Mouse (Mus musculus): ENCODE data around the gene Erc2. TPM values are rescaled to one million over a fixed set of nuclear protein-coding genes. Genes with fewer than 3 reads are reported as not detected.
A peak's percentile ranks its signal among the peaks of the same experiment; 100 is the strongest.
"Not testable (repeated sequence)": the region's sequence is repeated elsewhere in the genome, so short reads cannot be mapped to it uniquely, and the experiment has no call there.

The Erc2 gene
- 2.4 and 2.7 TPM in 2 replicates for polyA plus RNA-seq (2015; fragmentation: Nextera tagmentation; extraction: Ambion mirVana)

DNA sequence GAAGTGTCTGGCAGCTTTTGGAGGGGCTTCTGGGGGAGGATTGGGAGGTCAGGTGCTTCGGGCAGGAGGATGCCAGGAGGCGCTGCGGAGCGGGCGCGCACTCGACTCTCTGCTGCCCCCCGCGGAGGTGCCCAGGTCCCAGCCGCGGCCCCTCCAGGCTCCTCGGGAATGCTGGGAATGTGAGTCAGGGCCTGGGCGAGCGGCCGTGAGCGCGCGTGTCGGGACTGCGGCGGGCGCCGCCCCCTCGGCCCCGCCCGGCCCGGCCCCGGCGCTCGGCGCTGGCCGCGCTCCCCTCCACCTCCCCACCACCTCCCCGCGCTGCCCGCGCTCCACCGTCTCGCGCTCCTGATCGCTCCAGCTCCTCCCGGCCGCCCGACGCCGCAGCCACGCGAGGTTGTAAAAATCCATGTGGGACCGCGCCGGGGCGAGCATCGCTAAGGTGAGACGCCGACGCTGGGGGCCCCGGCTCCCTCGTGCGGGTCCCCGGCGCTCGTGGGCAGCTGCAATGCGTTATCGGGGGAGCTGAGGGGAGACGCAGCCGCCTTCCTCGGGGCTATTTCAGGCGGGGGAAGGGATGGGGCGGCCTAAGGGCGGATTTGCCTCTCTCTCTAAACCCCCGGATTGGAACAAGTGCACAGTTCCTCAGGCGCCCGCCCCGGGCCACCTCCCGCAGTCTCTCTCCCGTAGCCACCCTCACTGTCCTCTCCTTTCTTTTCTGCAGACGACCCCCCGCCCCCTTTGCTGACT is at the start of gene Erc2:
Erc2 (plus strand) TSS at position 253 of the 747 bp plus-strand sequence.
- Histone ChIP-seq H3K9ac (peak within 1 kb of the TSS; percentile 86), H3K27ac (replicated peaks) (no peak within 1 kb of the TSS; the same call in 1 of the 2 replicates), H3K9me3 (no peaks in the 10 kb centered on the region), H3K27me3 (replicated peaks) (peaks cover 26% of the 10 kb centered on the region), H3K4me3 (peak within 1 kb of the TSS; percentile 81), H3K36me3 (no peaks in the 10 kb centered on the region), H3K4me1 (peaks cover 15% of the 10 kb centered on the region; the same call in 1 of the 2 replicates), H3K4me2 (peak within 1 kb of the TSS; percentile 92)
- ATAC-seq (ENCODE audit: extremely low read depth, insufficient number of reproducible peaks, low FRiP score, low TSS enrichment) = peak; percentile 73
- under 1% methylated on average over 68 of the region's 78 CpGs for WGBS

DNA sequence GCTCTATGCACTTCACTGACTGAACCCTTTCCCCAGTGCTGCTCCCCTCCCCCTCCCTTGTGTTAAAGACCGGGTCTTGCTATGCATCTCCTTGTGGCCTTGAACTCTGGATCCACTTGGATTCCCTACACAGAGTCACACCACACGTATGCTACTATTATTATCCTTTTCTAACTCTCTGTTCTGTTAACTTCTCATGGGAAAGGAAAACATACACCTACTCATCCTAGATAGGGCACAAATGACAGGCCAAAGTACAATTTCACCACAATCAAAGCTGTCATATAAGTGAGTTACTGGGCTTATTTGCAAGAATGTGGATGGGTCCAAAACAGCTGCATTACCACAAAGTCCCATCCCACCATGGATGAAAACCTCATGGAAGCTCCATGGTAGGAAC is 43.8 kb upstream of the Erc2 start:
- ATAC-seq (ENCODE audit: extremely low read depth, insufficient number of reproducible peaks, low FRiP score, low TSS enrichment) = no peak
- Histone ChIP-seq H3K36me3 (no peaks in the 10 kb centered on the region), H3K27ac (replicated peaks) (no peak overlapping the region), H3K4me1 (no peaks in the 10 kb centered on the region), H3K4me2 (no peak overlapping the region), H3K9me3 (peaks cover 10% of the 10 kb centered on the region; the same call in 1 of the 2 replicates), H3K9ac (no peak overlapping the region), H3K4me3 (no peak overlapping the region), H3K27me3 (replicated peaks) (no peaks in the 10 kb centered on the region)
- 68% methylated on average over 2 of the region's 2 CpGs for WGBS

DNA sequence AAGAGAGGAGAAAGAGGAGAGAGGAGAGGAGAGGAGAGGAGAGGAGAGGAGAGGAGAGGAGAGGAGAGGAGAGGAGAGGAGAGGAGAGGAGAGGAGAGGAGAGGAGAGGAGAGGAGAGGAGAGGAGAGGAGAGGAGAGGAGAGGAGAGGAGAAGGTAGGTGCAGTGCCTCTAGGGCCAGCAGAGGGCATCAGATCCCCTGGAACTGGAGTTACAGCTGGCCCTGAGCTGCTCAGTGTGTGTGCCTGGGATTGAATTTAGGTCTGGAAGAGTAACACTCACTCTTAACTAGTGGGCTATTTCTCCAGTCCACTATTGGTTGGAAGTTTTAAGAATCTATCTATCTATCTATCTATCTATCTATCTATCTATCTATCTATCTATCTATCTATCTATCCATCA is 32.6 kb upstream of the Erc2 start:
- H3K27ac ChIP-seq (replicated peaks); H3K4me1 ChIP-seq; H3K9ac ChIP-seq; H3K27me3 ChIP-seq (replicated peaks); H3K36me3 ChIP-seq; ATAC-seq (ENCODE audit: extremely low read depth, insufficient number of reproducible peaks, low FRiP score, low TSS enrichment); H3K4me3 ChIP-seq; H3K4me2 ChIP-seq; H3K9me3 ChIP-seq: not testable (repeated sequence)

DNA sequence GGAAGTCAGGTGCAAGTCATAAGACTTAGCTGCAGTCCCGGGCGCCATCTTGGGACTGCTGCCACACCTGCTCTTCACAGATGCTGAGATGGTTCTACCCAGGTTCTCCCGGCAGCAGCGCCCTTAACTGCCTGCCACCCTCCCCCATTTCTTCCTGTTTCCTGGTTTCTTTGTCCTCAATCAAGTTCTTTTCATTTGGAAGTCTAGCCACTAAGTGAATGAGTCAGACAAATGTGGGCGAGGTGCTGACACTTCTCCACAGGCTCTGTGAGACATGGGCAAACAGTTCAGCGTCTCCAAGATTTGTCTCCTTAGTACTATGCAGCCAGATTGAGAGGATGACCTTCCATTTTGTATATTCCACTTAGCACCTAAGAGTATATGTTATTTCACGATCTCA is 30.1 kb upstream of the Erc2 start:
- no peaks in the 10 kb centered on the region for H3K27me3 ChIP-seq (replicated peaks)
- H3K4me3 ChIP-seq = no peak overlapping the region
- ATAC-seq (ENCODE audit: extremely low read depth, insufficient number of reproducible peaks, low FRiP score, low TSS enrichment) = no peak
- no peak overlapping the region for H3K9ac ChIP-seq
- 72% methylated on average over 7 of the region's 7 CpGs for WGBS
- no peaks in the 10 kb centered on the region for H3K36me3 ChIP-seq
- no peaks in the 10 kb centered on the region for H3K4me1 ChIP-seq
- H3K4me2 ChIP-seq = no peak overlapping the region
- no peak overlapping the region for H3K27ac ChIP-seq (replicated peaks)
- H3K9me3 ChIP-seq = peaks cover 9% of the 10 kb centered on the region; the same call in 1 of the 2 replicates

DNA sequence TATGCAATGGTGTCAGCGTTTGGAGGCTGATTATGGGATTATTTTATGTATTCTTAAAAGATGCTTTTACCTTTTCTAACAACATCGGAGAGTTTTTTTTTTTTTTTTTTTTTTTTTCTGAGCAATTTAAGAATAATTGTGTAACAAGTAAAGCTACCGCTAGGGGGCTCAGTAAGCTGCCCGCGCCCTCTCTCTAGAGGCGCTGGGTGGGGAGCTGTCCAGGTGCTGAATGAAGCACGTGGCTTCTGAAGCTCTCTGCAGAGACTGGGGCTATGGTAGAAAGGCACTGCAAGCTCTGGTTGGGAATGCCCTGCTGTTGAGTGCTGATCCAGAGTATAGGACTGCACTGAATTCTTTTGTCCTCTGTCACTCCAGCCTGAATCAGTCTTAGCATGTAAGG is 26.0 kb upstream of the Erc2 start:
- 5% methylated on average over 7 of the region's 7 CpGs for WGBS
- no peak for ATAC-seq (ENCODE audit: extremely low read depth, insufficient number of reproducible peaks, low FRiP score, low TSS enrichment)
- H3K4me2 ChIP-seq = no peak overlapping the region
- H3K4me3 ChIP-seq = no peak overlapping the region
- H3K4me1 ChIP-seq = no peaks in the 10 kb centered on the region
- H3K9me3 ChIP-seq = peaks cover 9% of the 10 kb centered on the region; the same call in 1 of the 2 replicates
- H3K36me3 ChIP-seq = no peaks in the 10 kb centered on the region
- no peak overlapping the region for H3K27ac ChIP-seq (replicated peaks)
- no peaks in the 10 kb centered on the region for H3K27me3 ChIP-seq (replicated peaks)
- no peak overlapping the region for H3K9ac ChIP-seq

DNA sequence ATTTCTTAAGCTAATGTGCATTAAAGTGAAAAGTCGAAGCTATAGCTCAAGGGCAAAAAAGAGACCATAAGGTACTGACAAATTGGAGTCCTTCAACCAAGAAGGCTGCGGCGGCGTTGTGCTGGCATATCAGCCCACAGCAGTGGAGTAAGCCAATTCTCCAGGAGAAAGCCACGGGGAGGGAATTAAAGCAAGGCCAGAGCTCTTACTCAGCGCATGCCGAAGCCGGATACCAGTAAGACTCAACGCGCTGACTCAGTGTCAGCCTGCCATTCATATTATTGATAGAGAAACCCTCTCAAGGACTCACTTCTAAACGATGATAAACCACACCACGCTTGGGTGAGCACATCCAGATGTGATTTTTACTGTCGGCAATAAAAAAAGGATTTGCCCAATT is 20.1 kb upstream of the Erc2 start:
- no peak overlapping the region for H3K27ac ChIP-seq (replicated peaks)
- H3K9me3 ChIP-seq = no peaks in the 10 kb centered on the region
- no peak for ATAC-seq (ENCODE audit: extremely low read depth, insufficient number of reproducible peaks, low FRiP score, low TSS enrichment)
- no peaks in the 10 kb centered on the region for H3K36me3 ChIP-seq
- no peaks in the 10 kb centered on the region for H3K4me1 ChIP-seq
- 62% methylated on average over 13 of the region's 13 CpGs for WGBS
- H3K4me3 ChIP-seq = no peak overlapping the region
- no peaks in the 10 kb centered on the region for H3K27me3 ChIP-seq (replicated peaks)
- H3K4me2 ChIP-seq = no peak overlapping the region
- H3K9ac ChIP-seq = no peak overlapping the region

DNA sequence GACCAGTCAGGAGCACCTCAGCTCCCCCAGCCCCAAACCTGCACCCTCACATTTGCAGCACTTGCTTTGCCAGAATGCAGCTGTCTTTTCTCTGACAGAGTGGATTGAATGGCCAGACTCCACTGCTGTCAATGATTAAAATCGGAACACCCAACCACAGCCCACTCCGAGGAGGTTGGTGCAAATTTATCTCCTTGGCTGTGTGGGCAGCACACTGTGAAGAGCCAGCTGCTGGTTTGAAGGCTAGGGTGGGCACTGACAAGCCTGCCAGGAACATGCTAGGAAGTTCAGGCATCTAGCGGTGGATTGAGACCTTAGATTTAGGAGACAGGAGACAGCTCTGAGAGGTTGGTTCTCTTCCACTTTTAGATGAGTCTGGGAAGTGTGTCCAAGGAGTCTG is 14.8 kb upstream of the Erc2 start:
- ATAC-seq (ENCODE audit: extremely low read depth, insufficient number of reproducible peaks, low FRiP score, low TSS enrichment) = no peak
- H3K9ac ChIP-seq = no peak overlapping the region
- no peak overlapping the region for H3K4me2 ChIP-seq
- no peak overlapping the region for H3K4me3 ChIP-seq
- H3K4me1 ChIP-seq = no peaks in the 10 kb centered on the region
- WGBS = 67% methylated on average over 3 of the region's 3 CpGs
- H3K36me3 ChIP-seq = no peaks in the 10 kb centered on the region
- H3K9me3 ChIP-seq = 0 out of 2 replicates have a peak, but pooled peaks cover 2% of the 10 kb centered on the region
- no peaks in the 10 kb centered on the region for H3K27me3 ChIP-seq (replicated peaks)
- no peak overlapping the region for H3K27ac ChIP-seq (replicated peaks)

DNA sequence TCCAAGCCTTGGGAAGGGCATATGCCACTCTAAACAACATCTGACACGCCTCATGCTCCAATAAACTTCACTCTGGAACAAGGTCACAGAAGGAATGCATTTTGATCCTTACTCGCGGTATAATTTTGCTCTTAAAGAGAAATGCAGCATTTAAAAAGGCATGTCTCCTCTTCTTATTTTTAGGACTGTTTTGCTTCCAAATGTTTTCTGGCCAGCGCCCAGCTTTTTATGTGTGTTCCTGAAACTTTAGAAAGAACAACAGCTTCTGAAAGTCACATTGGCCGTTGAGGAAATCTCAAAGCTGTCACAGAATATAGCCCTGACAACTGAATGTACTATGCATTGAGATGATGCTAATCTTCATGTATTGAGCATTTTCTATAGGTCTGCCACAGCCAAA is 8.5 kb upstream of the Erc2 start:
- Histone ChIP-seq H3K27ac (replicated peaks) (no peak overlapping the region), H3K27me3 (replicated peaks) (no peaks in the 10 kb centered on the region), H3K4me1 (no peaks in the 10 kb centered on the region), H3K9me3 (0 out of 2 replicates have a peak, but pooled peaks cover 2% of the 10 kb centered on the region), H3K4me2 (no peak overlapping the region), H3K36me3 (no peaks in the 10 kb centered on the region), H3K9ac (no peak overlapping the region), H3K4me3 (no peak overlapping the region)
- no peak for ATAC-seq (ENCODE audit: extremely low read depth, insufficient number of reproducible peaks, low FRiP score, low TSS enrichment)
- 65% methylated on average over 5 of the region's 5 CpGs for WGBS

DNA sequence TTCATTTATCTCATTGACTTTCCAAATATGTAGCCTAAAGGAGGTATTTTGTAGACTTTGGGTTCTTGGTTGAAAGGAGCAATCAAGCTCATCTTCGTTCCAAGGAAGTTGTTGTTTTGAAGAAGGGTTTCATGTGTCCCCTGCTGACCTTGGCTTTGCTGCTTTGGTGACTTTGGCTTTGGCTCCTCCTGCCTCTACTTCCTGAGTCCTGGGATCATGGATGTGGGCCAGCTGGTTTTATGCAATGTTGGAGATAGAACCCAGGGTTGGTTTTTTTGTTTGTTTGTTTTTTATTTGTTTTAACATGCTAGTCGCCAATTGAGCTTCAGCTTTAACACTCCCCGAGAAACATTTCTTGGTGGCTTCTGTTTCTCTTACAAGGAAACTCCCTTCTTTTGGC is 4.9 kb upstream of the Erc2 start:
- H3K27ac ChIP-seq (replicated peaks) = no peak overlapping the region
- H3K36me3 ChIP-seq = no peaks in the 10 kb centered on the region
- H3K9me3 ChIP-seq = no peaks in the 10 kb centered on the region
- no peak overlapping the region for H3K4me2 ChIP-seq
- 0 out of 2 replicates have a peak, but pooled peaks cover 3% of the 10 kb centered on the region for H3K27me3 ChIP-seq (replicated peaks)
- H3K4me3 ChIP-seq = no peak overlapping the region
- no peak for ATAC-seq (ENCODE audit: extremely low read depth, insufficient number of reproducible peaks, low FRiP score, low TSS enrichment)
- WGBS = 69% methylated on average over 3 of the region's 3 CpGs
- H3K9ac ChIP-seq = no peak overlapping the region
- 0 out of 2 replicates have a peak, but pooled peaks cover 4% of the 10 kb centered on the region for H3K4me1 ChIP-seq

DNA sequence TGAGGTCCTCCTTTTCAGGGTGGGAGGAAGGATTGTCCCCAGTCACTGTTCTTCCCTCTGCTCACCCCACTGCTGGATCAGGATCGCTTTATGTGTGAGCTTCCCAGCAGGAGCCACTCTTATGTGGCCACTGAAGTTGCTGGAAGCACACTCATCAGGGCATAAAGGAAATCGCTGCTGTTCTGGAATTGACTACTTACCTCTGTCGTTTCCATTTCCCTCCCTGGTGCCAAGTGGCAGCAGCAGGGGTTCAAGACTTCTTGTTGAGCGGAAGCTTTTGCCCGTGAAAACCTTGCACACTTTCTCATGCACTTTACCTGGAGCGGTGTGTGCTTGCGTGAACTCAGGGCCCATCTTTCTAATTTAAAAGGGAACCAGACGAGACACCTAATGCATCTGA is 652 bp upstream of the Erc2 start:
- H3K9ac ChIP-seq = no peak overlapping the region
- no peaks in the 10 kb centered on the region for H3K36me3 ChIP-seq
- ATAC-seq (ENCODE audit: extremely low read depth, insufficient number of reproducible peaks, low FRiP score, low TSS enrichment) = no peak
- WGBS = 41% methylated on average over 8 of the region's 8 CpGs
- H3K4me2 ChIP-seq = peak overlapping the region; percentile 92
- peaks cover 15% of the 10 kb centered on the region; the same call in 1 of the 2 replicates for H3K4me1 ChIP-seq
- H3K4me3 ChIP-seq = no peak overlapping the region
- H3K9me3 ChIP-seq = no peaks in the 10 kb centered on the region
- peaks cover 26% of the 10 kb centered on the region for H3K27me3 ChIP-seq (replicated peaks)
- H3K27ac ChIP-seq (replicated peaks) = no peak overlapping the region

DNA sequence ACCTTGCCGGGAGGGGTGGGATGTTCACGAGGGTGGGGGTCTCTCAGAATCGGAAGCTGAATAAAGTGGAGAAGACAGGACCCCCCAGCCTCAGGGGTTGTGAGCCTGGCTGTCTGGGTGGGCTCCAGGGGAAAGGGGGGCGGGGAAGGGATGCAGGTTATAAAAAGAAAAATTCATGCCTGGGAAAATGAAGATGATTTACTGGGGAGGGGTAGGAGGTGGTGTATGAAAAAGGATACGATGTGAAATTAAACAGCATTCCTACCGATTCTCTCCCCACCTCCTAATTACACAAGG is 643 bp downstream of the Erc2 start:
- H3K9ac ChIP-seq = peak overlapping the region; percentile 86
- H3K27me3 ChIP-seq (replicated peaks) = peaks cover 26% of the 10 kb centered on the region
- H3K36me3 ChIP-seq = no peaks in the 10 kb centered on the region
- no peak for ATAC-seq (ENCODE audit: extremely low read depth, insufficient number of reproducible peaks, low FRiP score, low TSS enrichment)
- no peaks in the 10 kb centered on the region for H3K9me3 ChIP-seq
- no peak overlapping the region; the same call in 1 of the 2 replicates for H3K27ac ChIP-seq (replicated peaks)
- peak overlapping the region; percentile 81 for H3K4me3 ChIP-seq
- 0% methylated on average over 6 of the region's 6 CpGs for WGBS
- H3K4me2 ChIP-seq = peak overlapping the region; percentile 92
- peaks cover 15% of the 10 kb centered on the region; the same call in 1 of the 2 replicates for H3K4me1 ChIP-seq

DNA sequence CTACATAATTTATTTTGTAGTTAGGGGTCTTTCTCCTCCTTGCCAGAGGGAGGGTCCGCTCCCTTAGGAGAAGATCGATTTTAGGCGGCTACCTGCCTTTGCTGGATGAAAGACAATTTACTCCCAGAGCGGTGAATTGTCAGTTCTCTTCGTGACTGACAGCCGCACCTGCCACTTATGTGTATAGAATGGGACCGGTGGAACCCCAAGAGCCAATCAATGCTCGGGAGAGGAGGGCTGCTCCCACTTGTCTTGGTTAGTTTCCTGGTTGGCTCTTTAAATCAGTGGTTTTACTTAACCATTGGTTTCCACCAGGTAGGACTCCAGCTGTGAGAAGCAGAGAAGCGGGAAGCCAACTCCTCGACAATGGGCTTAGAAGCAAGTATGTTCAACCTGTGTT is 1.1 kb downstream of the Erc2 start:
- Histone ChIP-seq H3K9ac (peak overlapping the region; percentile 86; the same call in 1 of the 2 replicates), H3K4me1 (peaks cover 15% of the 10 kb centered on the region; the same call in 1 of the 2 replicates), H3K9me3 (no peaks in the 10 kb centered on the region), H3K4me3 (peak overlapping the region; percentile 81), H3K27ac (replicated peaks) (no peak overlapping the region), H3K4me2 (peak overlapping the region; percentile 92), H3K27me3 (replicated peaks) (peaks cover 26% of the 10 kb centered on the region), H3K36me3 (no peaks in the 10 kb centered on the region)
- 6% methylated on average over 10 of the region's 10 CpGs for WGBS
- no peak for ATAC-seq (ENCODE audit: extremely low read depth, insufficient number of reproducible peaks, low FRiP score, low TSS enrichment)

Measured in heart, embryonic 13.5 days (tissue).